Mouse (Mus musculus): ENCODE measurements around the gene Kitl.
A peak's percentile ranks its signal among the peaks of the same experiment; 100 is the strongest.

Gene Kitl

DNA sequence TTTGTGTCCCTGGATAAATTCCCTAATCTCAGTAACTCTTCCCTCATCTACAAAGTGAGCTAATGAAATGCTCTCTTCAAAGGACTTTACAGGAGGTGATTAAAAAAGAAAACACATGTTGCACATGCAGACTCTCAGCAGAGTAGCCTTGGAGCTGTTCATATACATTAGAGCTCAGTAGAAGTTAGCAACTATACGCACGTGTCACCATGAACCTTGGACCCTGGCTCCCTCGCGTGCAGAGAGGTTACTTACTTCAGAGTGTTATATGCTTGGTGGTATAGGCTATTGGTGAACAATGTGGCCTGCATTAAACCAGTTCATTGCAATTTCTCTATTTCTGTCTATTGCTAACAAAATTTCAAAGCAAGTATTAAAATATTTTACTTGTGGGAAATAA lies 14.0 kb upstream of the Kitl start:
- TF ChIP-seq POU5F1 (IDR thresholded peaks at IDR 0.05; ENCODE audit: borderline replicate concordance, low read length) (no peak), NANOG (IDR thresholded peaks at IDR 0.05; ENCODE audit: borderline replicate concordance, low read length) (no peak), CTCF (conservative IDR thresholded peaks at IDR 0.05; ENCODE audit: low read length) (no peak)
- no peaks in the 10 kb centered on the region for H3K9me3 ChIP-seq (ENCODE audit: low read length)
- no peaks in the 10 kb centered on the region for H3K27me3 ChIP-seq (ENCODE audit: insufficient read depth, low read length)
- H3K4me3 ChIP-seq (replicated peaks; ENCODE audit: low read length), result no peak overlapping the region
- H3K4me1 ChIP-seq (replicated peaks; ENCODE audit: low read depth, low read length), result no peaks in the 10 kb centered on the region
- no peaks in the 10 kb centered on the region for H3K36me3 ChIP-seq (ENCODE audit: insufficient read depth, low read length)

DNA sequence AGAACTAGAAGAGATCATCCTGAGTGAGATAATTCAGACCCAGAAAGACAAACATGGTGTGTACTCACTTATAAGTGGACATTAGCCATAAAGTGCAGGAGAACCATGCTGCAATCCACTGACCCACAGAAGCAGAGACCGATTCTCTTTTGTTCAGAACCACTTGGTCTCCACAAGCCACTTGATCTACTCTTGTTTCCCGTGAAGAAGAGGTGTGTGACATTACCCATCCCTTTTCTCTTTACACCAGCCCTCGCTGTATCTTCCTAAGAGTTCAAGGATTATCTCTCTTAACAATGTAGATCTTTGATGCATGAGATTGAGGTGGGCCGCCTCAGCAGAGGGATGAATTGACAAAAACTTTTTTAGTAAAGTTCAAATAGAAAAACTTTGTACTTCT lies 11.6 kb upstream of the Kitl start:
- H3K36me3 ChIP-seq (ENCODE audit: insufficient read depth, low read length), result no peaks in the 10 kb centered on the region
- H3K4me1 ChIP-seq (replicated peaks; ENCODE audit: low read depth, low read length), result no peaks in the 10 kb centered on the region
- no peak for TF ChIP-seq CTCF (conservative IDR thresholded peaks at IDR 0.05; ENCODE audit: low read length)
- TF ChIP-seq NANOG (IDR thresholded peaks at IDR 0.05; ENCODE audit: borderline replicate concordance, low read length), result no peak
- no peak for TF ChIP-seq POU5F1 (IDR thresholded peaks at IDR 0.05; ENCODE audit: borderline replicate concordance, low read length)
- no peaks in the 10 kb centered on the region for H3K27me3 ChIP-seq (ENCODE audit: insufficient read depth, low read length)
- no peaks in the 10 kb centered on the region for H3K9me3 ChIP-seq (ENCODE audit: low read length)
- no peak overlapping the region for H3K4me3 ChIP-seq (replicated peaks; ENCODE audit: low read length)

DNA sequence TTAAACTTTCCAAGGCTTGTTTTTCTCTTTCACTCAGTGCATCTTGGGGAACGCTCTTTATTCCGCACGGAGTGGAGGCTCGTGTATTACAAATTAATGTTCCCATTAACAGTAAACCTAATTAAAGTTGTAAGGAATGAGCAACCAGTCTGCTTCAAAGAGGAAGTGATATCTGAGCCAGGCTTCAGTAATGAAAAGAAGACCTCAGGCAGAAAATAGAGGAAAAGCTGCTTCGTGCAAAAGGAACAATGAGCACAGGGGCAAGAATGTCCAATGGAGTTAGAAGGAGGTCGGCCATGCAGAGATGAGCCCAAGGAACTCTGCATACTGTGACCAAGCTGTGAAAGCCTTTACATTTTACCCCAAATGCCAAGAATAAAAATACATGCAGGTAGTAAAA lies 5.7 kb upstream of the Kitl start:
- no peaks in the 10 kb centered on the region for H3K9me3 ChIP-seq (ENCODE audit: low read length)
- no peaks in the 10 kb centered on the region for H3K4me1 ChIP-seq (replicated peaks; ENCODE audit: low read depth, low read length)
- no peaks in the 10 kb centered on the region for H3K36me3 ChIP-seq (ENCODE audit: insufficient read depth, low read length)
- H3K4me3 ChIP-seq (replicated peaks; ENCODE audit: low read length), result no peak overlapping the region
- no peak for TF ChIP-seq CTCF (conservative IDR thresholded peaks at IDR 0.05; ENCODE audit: low read length)
- no peak for TF ChIP-seq NANOG (IDR thresholded peaks at IDR 0.05; ENCODE audit: borderline replicate concordance, low read length)
- TF ChIP-seq POU5F1 (IDR thresholded peaks at IDR 0.05; ENCODE audit: borderline replicate concordance, low read length), result no peak
- peaks cover 12% of the 10 kb centered on the region for H3K27me3 ChIP-seq (ENCODE audit: insufficient read depth, low read length)

DNA sequence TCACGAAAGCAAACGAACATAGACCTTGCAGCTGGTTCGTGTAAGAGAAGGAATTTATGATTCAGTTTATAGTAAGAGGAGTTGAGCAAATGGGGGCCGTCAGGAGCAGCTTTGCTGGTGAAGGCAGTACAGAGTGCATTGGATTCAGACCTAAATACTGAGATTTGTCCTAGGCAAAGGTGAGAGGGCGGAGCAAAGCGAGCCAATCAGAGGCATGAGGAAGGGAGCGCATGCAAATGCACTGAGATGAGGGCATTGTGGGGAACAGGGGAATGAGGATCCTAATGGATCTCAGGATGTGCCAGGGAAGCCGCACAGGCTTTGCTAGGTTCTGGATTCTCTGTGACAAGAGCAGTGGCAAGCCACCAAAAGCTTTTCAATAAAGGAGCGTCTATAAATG lies 5.1 kb upstream of the Kitl start:
- Histone ChIP-seq H3K4me3 (replicated peaks; ENCODE audit: low read length) (no peak overlapping the region), H3K4me1 (replicated peaks; ENCODE audit: low read depth, low read length) (no peaks in the 10 kb centered on the region), H3K36me3 (ENCODE audit: insufficient read depth, low read length) (no peaks in the 10 kb centered on the region), H3K27me3 (ENCODE audit: insufficient read depth, low read length) (peaks cover 12% of the 10 kb centered on the region), H3K9me3 (ENCODE audit: low read length) (no peaks in the 10 kb centered on the region)
- no peak for TF ChIP-seq NANOG (IDR thresholded peaks at IDR 0.05; ENCODE audit: borderline replicate concordance, low read length)
- no peak for TF ChIP-seq POU5F1 (IDR thresholded peaks at IDR 0.05; ENCODE audit: borderline replicate concordance, low read length)
- no peak for TF ChIP-seq CTCF (conservative IDR thresholded peaks at IDR 0.05; ENCODE audit: low read length)

DNA sequence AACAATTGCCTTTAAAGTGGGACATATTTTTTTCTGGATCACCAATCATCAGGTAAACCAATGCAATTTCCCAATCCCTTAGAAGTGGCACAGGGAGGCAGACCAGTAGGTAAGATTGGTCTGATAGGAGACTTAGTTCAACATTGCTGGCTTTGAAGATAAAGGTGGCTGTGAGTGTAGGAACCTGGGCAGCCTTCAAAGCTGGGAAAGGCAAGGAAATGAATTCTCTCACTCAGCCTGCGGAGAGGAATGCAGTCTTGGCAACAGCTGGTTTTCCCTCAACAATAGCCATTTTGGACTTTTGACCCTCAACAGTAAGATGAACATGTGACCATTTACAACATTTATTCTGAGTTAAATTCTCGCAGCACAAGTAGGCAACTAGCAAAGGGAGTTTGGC lies 1.3 kb upstream of the Kitl start:
- no peak overlapping the region for H3K4me3 ChIP-seq (replicated peaks; ENCODE audit: low read length)
- H3K4me1 ChIP-seq (replicated peaks; ENCODE audit: low read depth, low read length), result peaks cover 15% of the 10 kb centered on the region
- TF ChIP-seq CTCF (conservative IDR thresholded peaks at IDR 0.05; ENCODE audit: low read length) (no peak), NANOG (IDR thresholded peaks at IDR 0.05; ENCODE audit: borderline replicate concordance, low read length) (no peak), POU5F1 (IDR thresholded peaks at IDR 0.05; ENCODE audit: borderline replicate concordance, low read length) (no peak)
- peaks cover 34% of the 10 kb centered on the region for H3K27me3 ChIP-seq (ENCODE audit: insufficient read depth, low read length)
- no peaks in the 10 kb centered on the region for H3K9me3 ChIP-seq (ENCODE audit: low read length)
- no peaks in the 10 kb centered on the region for H3K36me3 ChIP-seq (ENCODE audit: insufficient read depth, low read length)

DNA sequence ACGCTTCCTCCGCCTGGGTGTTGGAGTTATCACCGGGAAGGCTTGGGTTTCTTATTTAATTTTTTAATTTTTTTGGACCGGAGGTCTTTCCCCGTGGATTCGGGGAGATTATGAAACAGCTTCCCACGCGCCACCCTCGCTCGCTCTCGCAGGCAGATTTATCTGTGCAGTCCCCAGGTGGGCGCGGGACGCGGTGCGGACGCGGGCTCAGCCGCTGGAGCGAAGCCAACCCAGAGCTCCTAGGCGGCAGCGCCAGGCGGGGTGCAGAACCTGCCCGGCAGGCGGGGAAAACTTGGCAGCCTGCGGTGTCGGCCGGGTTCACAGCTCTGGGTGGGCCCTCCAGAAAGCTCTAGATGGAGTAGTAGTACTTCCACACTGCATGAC lies 888 bp downstream of the Kitl start:
- Histone ChIP-seq H3K27me3 (ENCODE audit: insufficient read depth, low read length) (peaks cover 44% of the 10 kb centered on the region), H3K4me3 (replicated peaks; ENCODE audit: low read length) (peak overlapping the region; percentile 87), H3K36me3 (ENCODE audit: insufficient read depth, low read length) (no peaks in the 10 kb centered on the region), H3K4me1 (replicated peaks; ENCODE audit: low read depth, low read length) (peaks cover 15% of the 10 kb centered on the region), H3K9me3 (ENCODE audit: low read length) (no peaks in the 10 kb centered on the region)
- TF ChIP-seq CTCF (conservative IDR thresholded peaks at IDR 0.05; ENCODE audit: low read length) (no peak), POU5F1 (IDR thresholded peaks at IDR 0.05; ENCODE audit: borderline replicate concordance, low read length) (no peak), NANOG (IDR thresholded peaks at IDR 0.05; ENCODE audit: borderline replicate concordance, low read length) (no peak)

DNA sequence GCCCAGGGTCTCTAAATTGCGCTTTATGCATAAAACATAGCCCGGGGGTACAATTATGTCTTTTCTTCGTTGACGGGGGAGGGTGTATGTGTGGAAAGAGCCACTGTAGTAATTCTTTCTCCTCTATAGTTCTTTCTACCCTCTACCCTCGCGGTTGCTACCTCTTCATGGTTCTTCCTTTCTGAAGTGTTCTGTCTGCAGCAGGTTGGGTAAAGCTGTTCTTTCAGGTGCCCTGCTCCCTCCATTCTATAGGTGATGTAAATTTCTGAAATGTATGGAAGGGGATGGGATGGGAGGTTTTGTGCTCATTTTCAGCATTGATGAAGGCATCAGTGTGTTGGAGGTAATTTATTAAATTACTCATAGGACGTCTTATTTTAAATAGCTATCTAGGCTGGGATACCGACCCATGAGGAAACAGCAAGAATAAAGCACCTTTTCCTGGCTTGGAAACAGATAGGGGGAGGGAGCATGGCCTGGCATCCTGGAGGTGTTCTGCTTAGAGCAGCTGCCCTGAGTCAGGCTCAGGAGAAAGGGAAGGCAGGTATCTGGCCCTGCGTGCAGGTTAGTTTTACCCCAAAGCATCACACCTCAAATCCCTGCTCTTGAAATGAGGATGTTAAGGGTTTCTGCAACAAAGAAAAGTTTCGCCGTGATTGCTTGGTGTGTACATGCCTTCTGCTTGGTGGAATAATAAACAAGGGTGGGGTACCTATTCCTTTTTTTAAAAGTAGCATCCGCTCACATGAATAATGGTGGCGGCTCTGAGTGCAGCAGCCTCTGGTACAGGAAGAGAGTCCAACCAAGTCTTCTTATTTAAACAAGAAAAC lies 1.7 kb downstream of the Kitl start:
- no peaks in the 10 kb centered on the region for H3K36me3 ChIP-seq (ENCODE audit: insufficient read depth, low read length)
- no peaks in the 10 kb centered on the region for H3K9me3 ChIP-seq (ENCODE audit: low read length)
- peak overlapping the region; percentile 87 for H3K4me3 ChIP-seq (replicated peaks; ENCODE audit: low read length)
- H3K4me1 ChIP-seq (replicated peaks; ENCODE audit: low read depth, low read length), result peaks cover 19% of the 10 kb centered on the region
- H3K27me3 ChIP-seq (ENCODE audit: insufficient read depth, low read length), result peaks cover 48% of the 10 kb centered on the region
- no peak for TF ChIP-seq POU5F1 (IDR thresholded peaks at IDR 0.05; ENCODE audit: borderline replicate concordance, low read length)
- TF ChIP-seq CTCF (conservative IDR thresholded peaks at IDR 0.05; ENCODE audit: low read length), result no peak
- no peak for TF ChIP-seq NANOG (IDR thresholded peaks at IDR 0.05; ENCODE audit: borderline replicate concordance, low read length)

DNA sequence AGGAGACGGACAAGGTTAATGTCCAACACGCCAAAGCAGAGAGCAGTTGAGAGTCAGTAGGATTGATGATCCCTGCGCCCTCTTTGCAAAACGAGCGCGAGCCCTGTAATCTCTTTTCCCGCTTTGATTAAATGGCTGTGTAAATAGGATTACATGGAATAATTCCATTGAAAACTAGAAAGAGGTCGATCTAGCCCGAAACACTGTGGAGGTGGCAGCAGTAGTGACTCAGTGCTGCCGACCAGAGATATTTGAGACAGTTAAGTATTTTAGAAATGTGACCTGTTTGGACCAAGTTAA lies 2.3 kb downstream of the Kitl start:
- Histone ChIP-seq H3K4me1 (replicated peaks; ENCODE audit: low read depth, low read length) (peaks cover 25% of the 10 kb centered on the region), H3K9me3 (ENCODE audit: low read length) (no peaks in the 10 kb centered on the region), H3K36me3 (ENCODE audit: insufficient read depth, low read length) (no peaks in the 10 kb centered on the region), H3K27me3 (ENCODE audit: insufficient read depth, low read length) (peaks cover 50% of the 10 kb centered on the region), H3K4me3 (replicated peaks; ENCODE audit: low read length) (peak overlapping the region; percentile 17; the same call in 1 of the 2 replicates)
- TF ChIP-seq POU5F1 (IDR thresholded peaks at IDR 0.05; ENCODE audit: borderline replicate concordance, low read length) (no peak), CTCF (conservative IDR thresholded peaks at IDR 0.05; ENCODE audit: low read length) (no peak), NANOG (IDR thresholded peaks at IDR 0.05; ENCODE audit: borderline replicate concordance, low read length) (no peak)

DNA sequence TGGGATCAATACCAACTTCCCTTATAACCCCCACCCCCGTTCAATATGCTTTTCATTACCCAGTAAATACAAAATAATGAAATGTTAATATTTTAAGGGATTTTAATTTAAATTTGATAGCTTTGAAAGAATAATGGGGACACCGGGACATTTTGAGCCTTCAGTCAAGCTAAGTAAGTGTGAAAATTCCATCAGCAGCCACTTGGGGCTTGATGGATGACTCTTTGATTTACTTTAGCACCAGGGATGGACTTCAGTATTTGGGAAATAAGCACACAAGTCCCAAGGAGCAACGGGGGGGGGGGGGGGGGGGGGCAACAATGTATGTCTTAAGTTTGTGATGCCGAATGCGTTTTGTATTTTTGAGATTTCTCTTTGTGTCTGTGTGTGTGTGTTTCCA lies 3.1 kb downstream of the Kitl start:
- H3K4me3 ChIP-seq (replicated peaks; ENCODE audit: low read length), result no peak overlapping the region
- TF ChIP-seq CTCF (conservative IDR thresholded peaks at IDR 0.05; ENCODE audit: low read length), result no peak
- peaks cover 51% of the 10 kb centered on the region for H3K27me3 ChIP-seq (ENCODE audit: insufficient read depth, low read length)
- H3K9me3 ChIP-seq (ENCODE audit: low read length), result no peaks in the 10 kb centered on the region
- H3K4me1 ChIP-seq (replicated peaks; ENCODE audit: low read depth, low read length), result peaks cover 27% of the 10 kb centered on the region
- no peaks in the 10 kb centered on the region for H3K36me3 ChIP-seq (ENCODE audit: insufficient read depth, low read length)
